Mouse (Mus musculus): ENCODE data around the gene Adam1b.

GRCm38 (mm10) chr5:121540066-121540465 is 36.8 kb upstream of the Adam1b start:
- TF ChIP-seq POLR2A (IDR thresholded peaks at IDR 0.05; ENCODE audit: insufficient read depth, low read depth, low read length) (no peak), CTCF (IDR thresholded peaks at IDR 0.05; ENCODE audit: insufficient read depth, low read depth, low read length) (no peak)
